Mouse (Mus musculus): ENCODE measurements around the gene Gm20867. TPM values are rescaled to one million over a fixed set of nuclear protein-coding genes. Genes with fewer than 3 reads are reported as not detected.

Gene Gm20867
- not detected for total RNA-seq (2023)

DNA sequence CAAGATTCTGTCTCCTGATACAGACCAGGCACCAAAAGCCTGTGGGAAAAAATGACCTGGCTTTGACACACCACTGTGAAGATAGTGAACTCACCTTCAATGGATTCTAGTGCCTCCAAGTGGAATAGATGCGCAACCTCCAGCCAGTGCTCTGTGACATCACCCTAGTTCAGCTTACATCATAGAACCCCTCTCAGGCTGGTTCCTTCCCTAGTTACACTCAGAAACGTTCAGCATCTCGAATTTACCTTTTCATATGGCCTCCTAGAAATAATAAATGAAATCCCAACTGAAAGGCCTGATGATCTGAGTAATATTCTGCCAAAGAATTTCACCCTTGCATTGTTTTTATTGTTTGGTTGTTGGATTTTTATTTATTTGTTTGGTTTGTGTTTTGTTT lies at the start of gene Gm20867:
Gene Gm20867 (minus strand): TSS at position 101 of the 400 bp plus-strand sequence.

Other genes with a start within 250 kb of the Gm20867 start
- gene Gm29564, start 249.8 kb upstream of the Gm20867 start, total RNA-seq (2023) = not detected

Data from monocyte, adult 59 days (primary cell).